Mouse (Mus musculus) brain, embryonic 14.5 days (tissue): ENCODE results near the gene 4833427G06Rik.

Source experiments
- CTCF ChIP-seq: fragments of 200-500 bp; IDR thresholded peaks from 2 replicates; pipeline ENCODE4 v1.5.1; 2012; ENCODE audit warnings: inconsistent platforms, mild to moderate bottlenecking, moderate library complexity, borderline replicate concordance; ENCODE audit not compliant: insufficient read depth, insufficient read length; ENCODE audit errors: extremely low read depth
- POLR2A ChIP-seq: fragments of 200-500 bp; IDR thresholded peaks from 2 replicates; pipeline ENCODE4 v1.6.1; 2012; ENCODE audit warnings: mild to moderate bottlenecking, inconsistent platforms, borderline replicate concordance; ENCODE audit not compliant: poor library complexity, insufficient read depth, insufficient read length, severe bottlenecking; ENCODE audit errors: extremely low read depth

- TF ChIP-seq CTCF (no peak), POLR2A (no peak)
Observed at GRCm38 (mm10) chr9:51093697-51094096, 8.2 kb downstream of the 4833427G06Rik start.
